Mouse (Mus musculus): ENCODE measurements around the gene Slc5a5.

DNA sequence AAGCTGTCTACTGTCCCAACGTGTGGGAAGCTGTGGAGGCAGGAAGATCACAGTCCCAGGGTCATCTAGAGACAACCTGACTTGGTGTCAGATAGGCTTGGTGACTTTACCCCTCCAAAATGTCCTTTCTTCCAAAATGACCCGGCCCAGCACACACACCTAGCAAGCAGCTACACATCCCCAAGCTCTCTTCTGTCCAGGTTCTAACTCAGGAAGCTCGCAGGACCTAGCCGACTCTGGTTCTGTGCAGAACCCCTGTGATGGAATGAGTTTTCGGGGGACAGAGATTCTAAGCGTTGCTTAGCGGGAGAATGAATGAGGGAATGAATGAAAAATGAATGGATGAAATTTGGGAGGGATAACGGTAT lies 12.9 kb upstream of the Slc5a5 start:
- TF ChIP-seq CTCF (IDR thresholded peaks at IDR 0.05; ENCODE audit: low read depth) (no peak), EP300 (IDR thresholded peaks at IDR 0.05; ENCODE audit: low read depth) (no peak)
